Mouse (Mus musculus): ENCODE data around the gene Nanog. TPM values are rescaled to one million over a fixed set of nuclear protein-coding genes. Genes with fewer than 3 reads are reported as not detected.
A peak's percentile ranks its signal among the peaks of the same experiment; 100 is the strongest.
"Not testable (repeated sequence)": the region's sequence is repeated elsewhere in the genome, so short reads cannot be mapped to it uniquely, and the experiment has no call there.

Nanog gene
- total RNA-seq, 4 experiments from 2014 or later, result not detected

DNA sequence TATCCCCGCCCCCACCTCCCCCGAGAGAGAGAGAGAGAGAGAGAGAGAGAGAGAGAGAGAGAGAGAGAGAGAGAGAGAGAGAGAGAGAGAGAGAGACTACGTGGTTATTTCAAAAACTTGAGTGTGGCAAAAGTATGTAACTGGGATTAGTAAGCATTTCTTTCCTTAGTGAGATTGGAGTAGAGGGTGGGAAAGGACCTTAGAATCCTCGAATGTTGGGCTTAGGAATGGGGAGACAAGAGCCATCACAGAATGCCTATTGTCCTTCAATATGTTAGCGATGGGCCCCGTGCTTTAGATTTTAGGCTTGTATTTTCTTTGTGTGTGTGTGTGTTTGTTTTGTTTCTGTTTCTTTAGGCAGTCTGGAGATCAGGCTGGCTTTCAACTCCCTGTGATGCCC lies 4.0 kb upstream of the Nanog start:
- DNase-seq, result no peak

DNA sequence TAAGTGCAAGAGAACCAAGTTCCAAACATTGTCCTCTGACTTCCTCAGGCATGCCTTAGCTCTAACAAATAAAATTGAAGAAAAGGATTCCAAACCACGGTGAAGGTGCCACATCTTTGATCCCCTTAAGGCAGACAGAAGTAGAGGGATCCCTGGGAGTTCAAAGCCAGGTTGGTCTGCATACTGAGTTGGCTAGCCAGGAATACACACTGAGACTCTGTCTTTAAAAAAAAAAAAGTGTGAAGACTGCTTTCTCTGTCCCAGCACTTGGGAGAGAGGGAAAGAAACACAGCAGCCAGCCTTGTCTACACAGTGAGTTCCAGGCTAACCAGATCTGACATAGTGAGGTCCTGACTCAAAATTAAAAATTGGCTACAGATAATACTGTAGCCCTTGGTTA lies 3.6 kb upstream of the Nanog start:
- DNase-seq, result no peak

DNA sequence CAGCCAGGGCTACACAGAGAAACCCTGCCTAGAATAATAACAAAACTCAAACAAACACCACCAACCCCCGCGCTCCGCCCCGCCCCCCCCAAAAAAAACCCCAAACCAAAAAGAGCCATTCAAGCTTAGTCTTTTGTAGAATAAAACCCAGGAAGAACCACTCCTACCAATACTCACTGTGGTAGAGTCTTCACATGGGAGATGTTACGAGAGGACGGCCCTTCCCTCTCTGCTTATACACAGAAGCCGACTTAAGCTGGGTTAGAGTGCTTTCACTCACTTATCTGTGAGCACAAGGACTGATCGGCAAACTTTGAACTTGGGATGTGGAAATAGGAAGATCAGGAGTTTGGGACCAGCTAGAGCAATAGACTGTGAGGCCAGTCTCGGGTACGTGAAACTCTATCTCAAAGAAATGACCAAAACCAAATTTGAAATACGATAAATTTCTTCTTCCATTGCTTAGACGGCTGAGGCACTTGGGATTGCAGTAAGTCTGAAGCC lies 900 bp upstream of the Nanog start:
- no peak for DNase-seq

DNA sequence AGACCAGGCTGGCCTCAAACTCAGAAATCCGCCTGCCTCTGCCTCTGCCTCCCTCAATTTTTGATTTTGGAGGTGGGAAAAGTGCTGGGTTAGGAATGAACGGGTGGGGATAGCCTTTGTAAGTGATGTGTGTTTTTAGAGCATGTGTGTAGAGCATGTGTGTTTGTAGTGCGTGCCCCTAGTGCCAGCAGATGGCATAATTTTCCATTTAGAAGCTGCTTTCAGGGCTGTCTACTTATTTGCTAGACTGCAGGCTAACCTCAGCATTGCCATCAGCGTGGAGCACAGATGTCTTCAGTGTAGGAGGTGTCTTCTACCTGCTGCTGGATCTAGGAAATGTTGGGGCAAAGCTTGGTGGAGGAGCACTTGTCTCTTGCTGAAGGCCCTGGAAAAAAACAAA lies 1.5 kb downstream of the Nanog start:
- DNase-seq, result no peak

DNA sequence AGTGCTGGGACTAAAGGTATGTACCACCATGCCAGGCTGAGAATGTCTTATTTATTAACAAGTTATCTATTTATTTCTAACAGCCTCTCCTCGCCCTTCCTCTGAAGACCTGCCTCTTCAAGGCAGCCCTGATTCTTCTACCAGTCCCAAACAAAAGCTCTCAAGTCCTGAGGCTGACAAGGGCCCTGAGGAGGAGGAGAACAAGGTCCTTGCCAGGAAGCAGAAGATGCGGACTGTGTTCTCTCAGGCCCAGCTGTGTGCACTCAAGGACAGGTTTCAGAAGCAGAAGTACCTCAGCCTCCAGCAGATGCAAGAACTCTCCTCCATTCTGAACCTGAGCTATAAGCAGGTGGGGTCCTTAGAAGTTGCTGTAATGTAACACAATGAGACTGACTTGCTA lies 4.2 kb downstream of the Nanog start:
- no peak for DNase-seq

DNA sequence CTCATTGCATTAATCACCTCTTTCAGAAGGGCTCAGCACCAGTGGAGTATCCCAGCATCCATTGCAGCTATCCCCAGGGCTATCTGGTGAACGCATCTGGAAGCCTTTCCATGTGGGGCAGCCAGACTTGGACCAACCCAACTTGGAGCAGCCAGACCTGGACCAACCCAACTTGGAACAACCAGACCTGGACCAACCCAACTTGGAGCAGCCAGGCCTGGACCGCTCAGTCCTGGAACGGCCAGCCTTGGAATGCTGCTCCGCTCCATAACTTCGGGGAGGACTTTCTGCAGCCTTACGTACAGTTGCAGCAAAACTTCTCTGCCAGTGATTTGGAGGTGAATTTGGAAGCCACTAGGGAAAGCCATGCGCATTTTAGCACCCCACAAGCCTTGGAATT lies 5.8 kb downstream of the Nanog start:
- DNase-seq, result not testable (repeated sequence)

DNA sequence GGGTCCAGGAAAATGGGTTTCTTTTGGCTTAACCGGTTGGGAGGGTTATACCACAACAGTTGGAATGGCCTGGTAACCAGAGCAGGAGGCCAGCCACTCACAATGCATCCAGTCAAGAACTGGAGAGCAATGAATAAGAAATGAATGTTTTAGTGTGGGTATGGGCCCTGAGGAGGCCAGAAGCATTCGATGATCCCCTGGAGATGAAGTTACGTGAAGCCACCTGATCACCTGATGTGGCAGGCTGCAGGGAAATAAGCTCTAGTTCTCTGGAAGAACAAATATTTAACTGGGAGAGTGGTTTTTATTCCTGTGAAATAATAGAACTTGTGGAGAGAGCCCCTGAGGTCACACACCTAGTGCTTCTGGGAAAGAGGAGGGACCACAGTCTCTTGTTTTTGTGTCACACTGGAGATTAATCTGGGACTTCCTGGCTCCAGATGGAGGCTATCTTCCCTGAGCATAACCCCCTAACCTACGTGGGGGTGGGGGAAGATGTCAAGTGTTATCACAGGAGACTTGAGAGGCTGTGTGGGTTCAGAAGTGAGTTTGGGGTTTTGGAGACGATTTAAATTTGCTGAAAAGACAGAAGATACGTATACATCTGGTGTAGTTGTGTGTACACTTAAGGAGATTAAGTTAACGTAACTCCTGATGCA lies 7.5 kb downstream of the Nanog start:
- DNase-seq, result no peak

DNA sequence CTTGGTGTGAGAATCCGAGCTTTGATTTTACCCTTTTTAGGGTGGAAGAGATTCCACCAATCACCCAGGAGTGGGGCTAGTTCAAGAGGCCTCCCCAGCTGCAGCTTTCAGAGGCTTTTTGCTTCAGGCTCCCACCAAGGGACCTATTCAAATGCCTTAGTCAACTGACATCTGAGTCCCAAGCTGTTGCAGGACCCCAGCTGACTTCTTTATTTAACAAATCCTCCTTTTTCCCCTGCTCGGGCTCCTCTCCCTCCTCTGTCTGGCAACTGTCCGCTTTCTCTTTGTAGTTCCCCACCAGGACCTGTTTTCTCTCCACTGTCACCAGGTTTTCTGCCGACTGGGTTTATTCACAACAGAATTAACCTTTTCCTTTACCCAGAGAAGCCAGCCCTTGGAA lies 8.6 kb downstream of the Nanog start:
- DNase-seq, result no peak

DNA sequence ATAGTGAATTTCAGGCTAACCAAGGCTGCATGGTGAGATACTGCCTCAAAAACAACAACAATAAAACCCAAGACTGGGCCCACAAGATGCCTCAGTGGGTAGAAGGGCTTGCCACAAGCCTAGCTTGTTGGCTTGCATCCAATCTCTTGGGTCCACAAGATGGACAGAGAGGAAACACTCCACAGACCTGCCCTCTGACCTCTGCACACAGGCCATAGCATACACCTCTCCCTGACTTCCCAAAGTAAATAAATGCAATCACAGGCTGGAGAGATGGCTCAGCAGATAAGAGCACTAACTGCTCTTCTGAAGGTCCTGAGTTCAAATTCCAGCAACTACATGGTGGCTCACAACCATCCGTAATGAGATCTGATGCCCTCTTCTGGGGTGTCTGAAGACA lies 10.9 kb downstream of the Nanog start:
- not testable (repeated sequence) for DNase-seq

DNA sequence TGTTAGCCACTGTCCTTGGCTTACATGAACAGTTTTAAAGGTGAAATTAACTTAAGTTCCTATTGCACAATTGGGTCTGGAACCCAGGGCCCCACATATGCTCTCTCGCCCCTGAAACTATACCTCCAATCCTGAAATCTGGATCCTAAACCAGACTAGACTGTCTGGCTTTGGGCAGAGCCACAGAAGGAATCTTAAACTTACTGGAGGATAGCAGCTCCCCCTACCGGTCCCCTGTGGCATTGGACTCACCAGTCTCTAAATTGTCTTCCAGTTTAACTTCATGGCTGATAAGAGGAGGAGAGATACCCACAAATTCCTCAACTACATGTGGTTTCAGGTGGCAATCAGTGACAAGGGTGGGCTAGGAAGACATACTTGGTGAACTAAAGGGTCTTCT lies 12.7 kb downstream of the Nanog start:
- DNase-seq, result peak; percentile 17

DNA sequence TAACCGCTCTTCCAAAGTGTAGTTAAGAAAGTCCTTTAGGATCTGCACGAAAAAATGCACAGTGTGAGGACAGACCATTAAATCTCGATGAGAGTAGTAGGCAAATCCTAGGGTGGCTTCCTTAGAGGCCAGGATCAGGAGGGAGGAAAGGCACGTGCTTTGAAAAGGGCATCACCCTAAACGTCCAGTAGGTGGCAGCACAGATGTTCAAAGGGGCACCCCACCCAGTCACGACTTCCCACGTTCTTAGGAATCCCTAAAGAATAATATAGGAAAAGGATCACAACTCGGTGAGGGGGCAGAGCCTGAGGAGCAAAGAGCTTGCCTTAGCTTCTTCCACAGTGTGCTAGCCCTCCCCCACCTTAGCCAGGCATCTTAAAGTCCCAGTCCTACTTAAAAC lies 32.7 kb downstream of the Nanog start:
- no peak for DNase-seq

DNA sequence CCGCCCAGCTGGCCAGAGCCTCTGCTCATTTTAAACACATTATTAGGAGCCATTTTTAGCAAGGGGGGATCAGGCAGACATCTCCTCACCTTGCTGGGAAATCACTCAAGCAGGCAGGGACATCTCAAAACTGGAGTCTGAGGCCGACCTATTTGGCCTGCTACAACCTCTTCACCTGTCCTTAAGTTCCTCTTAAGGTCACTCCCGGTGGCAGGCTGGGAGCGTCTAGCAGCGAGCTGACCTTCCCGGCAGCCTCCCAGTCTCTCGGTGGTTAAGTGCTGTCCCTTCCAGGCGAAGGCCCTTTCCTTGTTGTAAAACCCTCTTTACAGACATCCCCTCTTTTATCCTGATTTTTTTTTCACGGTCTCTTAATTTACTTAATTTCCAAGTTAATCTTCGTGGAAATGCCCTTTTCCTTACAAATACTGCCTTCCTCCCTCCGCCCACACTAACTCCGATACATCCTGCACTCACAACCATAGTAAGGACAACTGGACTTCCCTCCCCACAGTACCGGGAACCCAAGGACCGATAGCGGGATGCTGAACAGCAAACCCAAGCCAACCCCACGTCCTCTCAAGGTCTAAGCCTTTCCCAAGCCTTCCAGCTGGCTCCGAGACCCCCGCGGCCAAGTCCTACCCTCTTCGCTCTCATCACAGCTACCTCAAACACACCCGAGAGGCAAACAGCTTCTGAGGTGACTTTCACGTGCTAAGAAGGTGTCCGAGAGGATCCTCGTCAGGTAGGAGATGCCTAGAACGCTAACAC lies 34.4 kb downstream of the Nanog start:
- no peak for DNase-seq

DNA sequence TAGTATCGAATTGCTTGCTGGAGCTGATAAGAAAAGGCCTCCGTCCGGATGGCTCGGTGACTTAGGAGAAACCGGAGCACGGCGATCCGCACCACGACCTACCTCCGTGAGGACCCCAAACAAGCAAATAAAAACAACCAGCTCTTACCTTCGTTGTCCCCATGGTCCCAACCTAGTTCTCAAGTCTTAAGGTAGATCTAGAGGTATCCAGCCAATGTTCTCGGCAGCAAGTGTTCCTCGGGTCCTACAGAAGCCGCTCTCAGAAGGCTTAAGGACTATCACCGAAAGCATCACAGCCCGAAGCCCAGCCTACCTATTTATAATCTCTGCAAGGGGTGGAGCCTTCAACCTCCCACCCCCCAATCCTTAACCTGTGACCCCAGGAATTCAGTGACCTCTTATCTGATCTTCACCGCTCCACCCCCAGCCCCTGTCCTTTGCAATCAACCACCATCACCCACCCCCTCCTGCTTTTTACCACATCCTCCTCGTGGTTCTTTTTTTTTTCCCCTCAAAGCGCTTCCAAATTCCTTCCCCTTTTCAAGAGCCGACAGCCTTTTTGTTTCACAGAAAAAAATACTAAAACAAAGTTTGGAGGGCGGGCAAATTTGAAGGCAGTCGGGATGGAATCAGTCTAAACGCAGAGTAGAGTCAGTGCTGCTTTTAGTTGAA lies 35.1 kb downstream of the Nanog start:
- DNase-seq, result no peak

DNA sequence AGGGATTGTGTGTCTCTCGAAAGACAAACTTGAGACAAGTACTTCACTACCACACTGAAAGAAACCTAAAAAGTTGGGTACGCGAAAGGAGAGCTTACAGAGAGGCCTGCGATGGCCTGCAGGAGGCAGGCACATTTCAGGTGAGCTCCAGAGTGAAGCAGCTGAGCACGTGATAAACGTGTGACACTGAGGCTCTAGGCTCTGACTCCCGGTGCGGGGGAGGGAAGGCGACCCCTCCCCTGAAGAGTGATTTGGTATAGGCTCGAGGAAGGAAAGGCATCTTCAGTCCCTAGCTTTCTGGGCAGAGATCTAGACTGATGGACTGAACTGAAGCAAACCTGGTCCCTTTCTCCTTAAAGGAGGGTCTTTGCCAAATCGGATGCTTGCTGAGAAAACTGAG lies 36.1 kb downstream of the Nanog start:
- DNase-seq, result no peak

DNA sequence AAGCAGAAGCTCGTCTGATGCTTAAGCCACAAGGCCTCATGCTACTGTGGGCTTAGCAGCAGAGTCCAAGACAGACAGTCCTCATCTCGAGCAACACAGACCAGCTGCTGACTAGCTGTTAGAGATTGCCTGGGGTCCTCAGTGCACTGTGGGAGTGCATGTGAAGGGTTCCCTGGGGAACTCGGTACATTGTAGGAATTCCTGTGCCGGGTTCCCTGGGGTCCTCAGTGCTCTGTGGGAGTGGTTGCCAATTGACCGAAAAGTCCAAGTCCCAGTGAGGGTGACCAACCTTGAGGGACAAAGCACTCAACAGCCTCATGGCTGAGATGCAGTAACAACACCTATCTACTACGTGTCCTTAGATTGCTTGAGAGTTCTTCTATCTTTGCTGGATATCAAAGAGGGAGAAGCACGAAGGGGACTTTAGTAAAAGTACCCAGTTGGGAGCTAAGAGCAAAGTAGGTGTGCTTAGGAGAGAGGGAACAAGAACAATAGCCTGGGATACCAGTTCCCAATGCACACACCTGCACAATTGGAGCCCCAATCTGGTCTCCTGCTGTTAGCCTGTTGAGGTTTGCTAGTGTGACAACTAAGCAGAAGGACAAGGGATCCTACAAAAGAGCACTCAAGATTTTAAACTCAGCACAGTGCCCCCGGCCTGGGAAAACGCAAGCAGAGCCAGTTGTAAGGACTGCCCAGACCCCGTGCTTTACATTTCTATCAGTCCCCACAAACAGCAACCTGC lies 37.4 kb downstream of the Nanog start:
- DNase-seq, result no peak

DNA sequence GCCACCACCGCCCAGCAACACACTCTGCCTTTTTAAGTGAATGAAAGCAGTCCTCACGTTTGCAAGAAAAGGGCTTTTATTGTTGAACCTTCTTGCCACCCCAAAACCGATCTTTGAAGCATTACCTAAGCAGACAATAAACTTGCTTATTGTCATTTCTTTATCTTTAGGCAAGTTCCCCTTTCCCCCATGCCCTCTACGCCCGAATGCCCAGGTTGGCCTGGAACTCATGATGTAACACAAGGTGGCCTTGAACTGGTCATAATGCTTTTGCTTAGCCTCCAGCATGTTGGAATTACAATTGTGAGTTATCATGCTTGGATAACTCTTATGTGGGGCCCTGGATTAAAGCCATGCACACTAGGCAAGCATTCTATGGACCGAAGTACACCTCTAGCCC lies 43.3 kb downstream of the Nanog start:
- no peak for DNase-seq

DNA sequence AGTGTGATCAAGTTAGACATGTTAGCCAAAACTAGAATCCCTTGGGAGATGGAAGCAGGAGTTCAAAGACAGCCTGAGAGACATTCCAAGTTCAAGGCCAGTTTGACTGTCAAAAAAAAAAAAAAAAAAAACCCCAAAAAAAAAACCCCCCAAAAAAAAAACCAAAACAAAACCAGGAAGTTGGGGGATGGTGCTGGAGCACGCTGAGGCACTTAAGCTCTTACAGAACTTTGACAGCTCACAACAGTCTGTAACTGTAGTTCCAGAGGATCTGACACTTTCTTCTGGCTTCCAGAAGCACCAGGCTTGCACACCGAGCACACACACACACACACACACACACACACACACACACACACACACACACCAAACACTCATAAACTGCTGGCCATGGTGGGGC lies 48.6 kb downstream of the Nanog start:
- DNase-seq, result no peak

DNA sequence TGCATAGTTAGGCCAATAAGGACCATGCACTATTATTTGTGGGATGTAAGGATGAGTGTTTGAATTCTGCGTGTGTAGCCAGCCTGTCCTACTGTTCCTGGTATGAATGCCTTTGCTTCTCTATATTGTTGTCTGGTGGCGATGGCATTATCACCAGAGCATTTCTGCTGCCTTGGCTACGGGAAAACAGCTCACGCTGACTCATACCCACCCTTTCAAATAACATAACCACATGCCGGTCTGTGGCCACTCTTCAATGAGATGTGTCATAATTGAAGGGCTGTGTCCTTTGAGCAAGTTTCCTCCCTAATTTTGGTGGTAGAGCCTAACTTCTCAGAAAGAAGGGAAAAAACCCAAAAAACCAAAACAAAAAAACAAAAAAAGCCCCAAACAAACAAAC lies 51.4 kb downstream of the Nanog start:
- DNase-seq, result no peak

DNA sequence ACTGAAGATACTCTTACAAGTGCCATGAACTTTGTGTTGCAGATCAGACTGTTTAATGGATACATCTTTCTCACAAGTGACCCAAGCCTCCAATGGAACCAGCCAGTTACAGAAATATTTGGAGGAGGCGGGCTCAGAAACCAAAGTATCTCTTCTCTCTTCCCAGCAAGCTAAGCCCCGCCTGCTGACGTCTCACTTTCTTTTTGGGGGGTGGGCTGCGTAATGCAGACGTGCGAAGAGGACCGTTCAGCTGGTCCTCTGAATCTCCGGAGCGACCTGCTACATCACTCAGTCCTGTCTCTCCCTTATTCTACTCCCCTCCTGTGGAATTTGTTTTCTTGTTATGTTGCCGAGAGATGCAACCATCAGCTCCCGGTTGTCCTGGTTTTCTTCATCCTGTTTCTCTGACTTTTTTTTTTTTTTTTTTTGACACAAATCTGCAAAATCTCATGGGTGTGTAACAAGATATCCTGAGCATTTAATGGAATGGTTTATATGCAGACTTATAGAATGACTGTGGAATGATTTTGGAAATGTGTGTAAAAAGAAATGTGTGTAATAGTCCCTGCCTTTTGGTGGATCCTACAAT lies 53.8 kb downstream of the Nanog start:
- DNase-seq, result no peak

DNA sequence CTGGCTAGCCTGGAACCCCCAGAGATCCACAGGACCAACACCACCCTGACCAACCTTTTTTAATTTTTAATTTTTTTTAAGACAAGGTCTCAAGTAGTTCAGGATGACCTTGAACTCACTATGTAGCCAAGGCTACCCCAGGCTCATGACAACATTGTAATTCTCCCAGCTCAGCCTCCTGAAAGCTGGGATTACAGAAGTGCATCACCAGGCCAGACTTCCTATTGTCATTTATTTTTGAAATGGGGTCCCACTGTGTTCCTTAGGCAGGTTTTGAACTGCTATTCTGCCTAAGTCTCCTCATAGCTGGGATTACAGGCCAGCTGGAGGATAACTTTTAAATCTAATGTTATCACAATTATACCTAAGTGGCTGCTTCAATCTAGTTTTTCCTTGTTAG lies 54.6 kb downstream of the Nanog start:
- DNase-seq, result no peak

DNA sequence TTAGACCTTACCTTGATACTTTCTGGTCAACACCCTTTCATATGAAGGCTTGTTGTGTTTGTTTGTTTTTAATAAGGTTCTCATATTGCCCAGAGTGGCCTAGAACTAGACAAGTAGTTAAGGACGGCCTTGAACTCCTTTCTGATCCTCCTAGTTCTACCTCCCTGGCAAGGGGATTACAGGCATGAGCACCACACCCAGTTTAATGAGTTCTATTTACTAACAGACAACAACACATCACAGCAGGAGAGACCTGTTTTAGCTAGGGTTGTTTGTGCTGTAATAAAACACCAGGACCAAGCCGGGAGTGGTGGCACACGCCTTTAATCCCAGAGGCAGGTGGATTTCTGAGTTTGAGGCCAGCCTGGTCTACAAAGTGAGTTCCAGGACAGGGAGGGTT lies 55.2 kb downstream of the Nanog start:
- DNase-seq, result no peak

DNA sequence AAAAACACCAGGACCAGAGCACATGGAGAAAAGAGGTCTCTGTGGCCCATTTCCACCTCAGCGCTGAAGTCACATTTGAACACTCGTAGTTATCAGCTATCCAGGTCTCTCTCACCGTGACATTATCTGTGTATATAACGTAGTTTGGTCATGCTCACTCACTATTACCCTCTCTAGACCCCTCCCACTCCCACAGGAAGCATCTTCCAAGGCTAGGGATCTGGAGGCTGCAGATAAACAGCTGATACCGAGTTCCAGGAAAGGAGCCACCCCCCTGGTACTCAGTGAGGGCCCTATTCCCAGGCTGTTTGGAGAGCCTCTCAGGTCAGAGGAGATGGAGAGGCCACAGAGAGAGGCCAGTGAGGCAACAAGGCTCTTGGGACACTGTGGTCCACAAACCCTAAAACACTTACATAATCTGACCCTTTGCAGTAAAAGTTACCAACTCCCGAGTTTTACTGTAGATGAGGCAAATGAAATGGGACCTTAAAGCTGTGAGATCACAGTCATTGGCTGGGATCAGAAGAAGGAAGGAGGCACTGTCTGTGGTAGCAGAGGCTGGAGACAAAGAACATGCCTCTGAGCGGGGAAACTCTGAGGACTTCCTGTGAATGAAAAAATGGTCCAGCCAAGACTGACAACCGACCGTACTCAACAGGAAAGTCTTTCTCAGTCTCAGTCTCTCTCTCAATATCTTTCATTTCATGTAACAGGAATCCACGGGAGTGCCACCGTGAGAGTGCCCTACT lies 55.8 kb downstream of the Nanog start:
- DNase-seq, result no peak

All from adrenal gland, adult 8-10 months (tissue).